Mouse (Mus musculus) kidney, postnatal 0 days (tissue): ENCODE data around the gene Hrk. TPM values are rescaled to one million over a fixed set of nuclear protein-coding genes. Genes with fewer than 3 reads are reported as not detected.

Source experiments
- ATAC-seq: fragments of 200-750 bp; cut with Nextera tagmentation; replicated peaks from 2 replicates; pipeline ENCODE4 v1.8.0; 2017; ENCODE audit warnings: low read depth, moderate number of reproducible peaks, moderate TSS enrichment, moderate library complexity; ENCODE audit not compliant: low FRiP score
- DNase-seq: peaks from one replicate; pipeline ENCODE4 v3.0.0-alpha.2; 2016; ENCODE audit warnings: low spot score
- H3K27ac ChIP-seq: fragments of 300-500 bp; sonication (generic); 2 replicates; pipeline ENCODE4 v1.5.1; 2014; ENCODE audit warnings: mild to moderate bottlenecking
- H3K27me3 ChIP-seq: fragments of 300-500 bp; sonication (generic); 2 replicates; pipeline ENCODE4 v1.6.1; 2014; ENCODE audit warnings: low read length, mixed read lengths; ENCODE audit not compliant: insufficient read depth
- H3K36me3 ChIP-seq: fragments of 300-500 bp; sonication (generic); 2 replicates; pipeline ENCODE4 v1.6.1; 2014; ENCODE audit warnings: low read length, mixed read lengths; ENCODE audit not compliant: insufficient read depth
- H3K4me1 ChIP-seq: fragments of 300-500 bp; sonication (generic); replicated peaks from 2 replicates; pipeline ENCODE4 v1.6.1; 2014; ENCODE audit warnings: antibody characterized with exemption, low read length, mixed read lengths; ENCODE audit not compliant: insufficient read depth
- H3K4me2 ChIP-seq: fragments of 300-500 bp; sonication (generic); 2 replicates; pipeline ENCODE4 v1.6.1; 2014; ENCODE audit warnings: mild to moderate bottlenecking, low read length, moderate library complexity, mixed read lengths
- H3K4me3 ChIP-seq: fragments of 300-500 bp; sonication (generic); replicated peaks from 2 replicates; pipeline ENCODE4 v1.5.1; 2014; ENCODE audit warnings: low read depth, low read length
- H3K9ac ChIP-seq: fragments of 300-500 bp; sonication (generic); 2 replicates; pipeline ENCODE4 v1.6.1; 2014; ENCODE audit warnings: low read depth, low read length
- H3K9me3 ChIP-seq: fragments of 300-500 bp; sonication (generic); replicated peaks from 2 replicates; pipeline ENCODE4 v1.6.1; 2016; ENCODE audit warnings: low read length, inconsistent platforms, mixed read lengths
- CTCF ChIP-seq: IDR thresholded peaks from 2 replicates; pipeline ENCODE4 v1.5.1; 2016; ENCODE audit warnings: antibody characterized with exemption, low read depth, mild to moderate bottlenecking, moderate library complexity
- WGBS: fragments of 180-500 bp; shearing (Covaris S2); extraction: QIAGEN DNeasy Blood & Tissue Kit; methylation state at CpG from one replicate; pipeline ENCODE4 v1.1.7; 2014; 5-methylcytosine and 5-hydroxymethylcytosine counted together
- polyA plus RNA-seq: library from polyadenylated mRNA; unstranded; fragments of >200 nt; fragmentation: Nextera tagmentation; extraction: Ambion mirVana; gene quantifications from 2 replicates; pipeline ENCODE4 v1.2.1, GENCODE M21; 2015

Gene Hrk
- polyA plus RNA-seq, 1 experiment from 2014 or later = 0.03 TPM

GRCm38 (mm10) chr5:118217410-118217809 is 53.0 kb downstream of the Hrk start:
- DNase-seq (peak; percentile 76), ATAC-seq (no peak)
- no peak for TF ChIP-seq CTCF
- WGBS = 47% methylated on average over 6 of the region's 6 CpGs
- H3K4me3 ChIP-seq = no peak overlapping the region
- H3K9ac ChIP-seq = no peak overlapping the region
- no peaks in the 10 kb centered on the region for H3K27me3 ChIP-seq
- H3K9me3 ChIP-seq = no peaks in the 10 kb centered on the region
- H3K4me1 ChIP-seq = 0 out of 2 replicates have a peak, but pooled peaks cover 3% of the 10 kb centered on the region
- H3K27ac ChIP-seq = no peak overlapping the region
- H3K4me2 ChIP-seq = no peak overlapping the region
- no peaks in the 10 kb centered on the region for H3K36me3 ChIP-seq

GRCm38 (mm10) chr5:118223142-118223757 is 58.8 kb downstream of the Hrk start:
- no peak for DNase-seq
- Histone ChIP-seq H3K9me3 (no peaks in the 10 kb centered on the region), H3K27me3 (no peaks in the 10 kb centered on the region), H3K4me2 (no peak overlapping the region), H3K4me3 (no peak overlapping the region), H3K9ac (no peak overlapping the region), H3K36me3 (no peaks in the 10 kb centered on the region), H3K27ac (no peak overlapping the region), H3K4me1 (no peaks in the 10 kb centered on the region)
- ATAC-seq = no peak
- 43% methylated on average over 9 of the region's 9 CpGs for WGBS
- TF ChIP-seq CTCF = no peak

GRCm38 (mm10) chr5:118230071-118230611 is 65.7 kb downstream of the Hrk start:
- WGBS = 91% methylated on average over 13 of the region's 13 CpGs
- H3K27me3 ChIP-seq = no peaks in the 10 kb centered on the region
- no peaks in the 10 kb centered on the region for H3K4me1 ChIP-seq

DNA sequence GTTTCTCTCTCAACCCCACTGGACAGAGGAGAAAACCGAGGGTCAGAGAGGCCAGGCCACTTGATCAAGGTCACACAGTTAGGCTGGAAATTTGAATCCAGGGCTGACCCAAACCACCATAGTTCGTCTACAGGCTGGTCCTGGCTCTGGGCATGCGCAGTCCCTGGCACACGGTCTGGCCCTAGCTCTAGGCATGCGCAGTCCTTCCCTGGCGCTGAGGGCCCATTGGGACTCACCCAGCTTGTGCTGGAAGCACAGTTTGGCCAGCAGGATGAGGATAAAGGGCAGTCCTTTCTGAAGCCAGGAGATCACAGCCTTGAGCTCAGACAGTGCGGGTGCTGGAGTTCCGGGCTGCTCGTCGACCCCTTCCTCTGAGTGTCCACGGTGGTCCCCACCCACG is 72.4 kb downstream of the Hrk start:
- Histone ChIP-seq H3K36me3 (no peaks in the 10 kb centered on the region; the same call in 1 of the 2 replicates), H3K4me1 (no peaks in the 10 kb centered on the region), H3K4me2 (no peak overlapping the region), H3K27ac (no peak overlapping the region), H3K4me3 (no peak overlapping the region), H3K9me3 (no peaks in the 10 kb centered on the region), H3K27me3 (no peaks in the 10 kb centered on the region), H3K9ac (no peak overlapping the region)
- DNase-seq (no peak), ATAC-seq (no peak)
- 90% methylated on average over 12 of the region's 12 CpGs for WGBS
- no peak for TF ChIP-seq CTCF

More at GRCm38 (mm10) chr5:118230071-118230611, 65.7 kb downstream of the Hrk start:
- ATAC-seq (no peak), DNase-seq (no peak)
- H3K36me3 ChIP-seq = no peaks in the 10 kb centered on the region
- H3K4me3 ChIP-seq = no peak overlapping the region
- H3K27ac ChIP-seq = no peak overlapping the region
- H3K9me3 ChIP-seq = no peaks in the 10 kb centered on the region
- no peak overlapping the region for H3K4me2 ChIP-seq
- no peak overlapping the region for H3K9ac ChIP-seq
- TF ChIP-seq CTCF = no peak

Other genes with a start within 250 kb of the Hrk start
- gene Fbxo21, start 187.9 kb upstream of the Hrk start, polyA plus RNA-seq = 51.6 and 54.4 TPM in 2 replicates
- 28.3 and 29.4 TPM in 2 replicates for gene Tesc, start 136.9 kb upstream of the Hrk start, polyA plus RNA-seq
- gene Fbxw8, start 9.2 kb upstream of the Hrk start, polyA plus RNA-seq = 23.9 and 24.7 TPM in 2 replicates
- 1.6 TPM in 2 replicates for gene Rnft2, start 80.5 kb downstream of the Hrk start, polyA plus RNA-seq
- gene 2410131K14Rik, start 80.6 kb downstream of the Hrk start, polyA plus RNA-seq = 7.7 TPM in 2 replicates